Mouse (Mus musculus): ENCODE results near the gene Mettl2.

DNA sequence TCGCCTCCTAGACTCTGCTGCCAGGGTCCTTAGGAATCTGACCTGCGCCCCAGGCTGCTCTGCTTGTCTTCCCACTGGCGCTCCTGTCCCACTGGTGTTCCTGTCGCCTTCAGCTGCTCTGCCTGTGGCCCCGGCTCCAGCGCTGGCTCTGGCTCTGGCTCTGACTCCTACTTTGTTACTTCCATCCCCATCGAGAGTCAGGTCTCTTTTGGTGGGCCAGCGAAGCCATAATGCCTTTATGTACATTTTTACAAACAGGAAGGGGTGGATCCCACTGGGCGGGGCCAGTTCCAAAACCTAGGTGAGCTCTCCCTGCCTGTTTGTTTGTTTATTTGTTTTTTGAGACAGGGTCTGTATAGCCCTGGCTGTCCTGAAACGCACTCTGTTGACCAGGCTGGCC lies 40.6 kb downstream of the Mettl2 start:
- TF ChIP-seq CTCF (IDR thresholded peaks at IDR 0.05) = no peak
- no peak for TF ChIP-seq EP300 (IDR thresholded peaks at IDR 0.05)
